In the genomic region with DNA sequence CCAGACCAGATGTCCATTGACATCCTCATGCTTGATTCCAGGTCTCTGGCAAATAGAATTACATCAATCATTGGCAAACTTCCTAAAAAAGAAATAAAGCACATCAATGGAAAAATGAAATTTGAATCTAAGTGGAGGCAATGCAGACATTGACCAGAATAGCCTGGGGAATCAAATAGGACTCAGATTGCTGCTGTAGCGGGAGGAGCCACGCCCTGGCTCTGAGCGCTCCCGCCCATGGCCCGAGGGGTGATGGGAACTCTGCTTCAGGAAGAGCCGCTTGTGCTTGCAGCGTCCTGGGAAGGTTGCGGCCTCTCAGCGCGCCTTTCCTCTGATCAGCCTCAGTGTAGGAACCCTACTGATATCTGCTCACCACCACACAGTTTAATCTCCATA, we compare ENCODE assay signal across 9 mouse cellular contexts. TPM values are rescaled to one million over a fixed set of nuclear protein-coding genes. Genes with fewer than 3 reads are reported as not detected.
DNase-seq lines count a peak whose midpoint lies in the region; ATAC-seq lines count a peak whose summit lies in the region.
"Had no signal": no experiment of that assay in that cellular context is flagged by ENCODE, and none has a peak within 500 bp of the region (broad histone marks: within the 10 kb centered on the region; RNA-seq: fewer than 3 reads in every experiment).

No protein-coding gene starts in this region.

- 0 out of 2 replicates have a peak overlapping the region, but pooled peaks have one; percentile 35 for H3K27ac ChIP-seq in heart, embryonic 12.5 days (ENCODE audit: poor library complexity, severe bottlenecking)
- no peak overlapping the region; the same call in 1 of the 2 replicates for H3K27ac ChIP-seq in kidney, embryonic 15.5 days

- peak overlapping the region; percentile 33; the same call in 1 of the 2 replicates for H3K9ac ChIP-seq in heart, embryonic 12.5 days
- no peak overlapping the region for H3K9ac ChIP-seq in kidney, embryonic 15.5 days

- H3K4me2 ChIP-seq in heart, embryonic 12.5 days = peak overlapping the region; percentile 60
- H3K4me2 ChIP-seq in kidney, embryonic 15.5 days = peak overlapping the region; percentile 47

- peak; percentile 63 for ATAC-seq in heart, embryonic 12.5 days (ENCODE audit: insufficient number of reproducible peaks, low FRiP score)
- peak; percentile 54; the same call in 1 of the 2 replicates for ATAC-seq in kidney, embryonic 15.5 days (replicated peaks; ENCODE audit: low FRiP score)
- no peak for ATAC-seq in cerebellum, adult (ENCODE audit: insufficient number of reproducible peaks, low FRiP score, low TSS enrichment)

- WGBS in heart, embryonic 12.5 days = 26% methylated on average over 10 of the region's 10 CpGs
- WGBS in kidney, embryonic 15.5 days = 29% methylated on average over 10 of the region's 10 CpGs

- peaks cover 10% of the 10 kb centered on the region for H3K4me1 ChIP-seq in heart, embryonic 12.5 days (replicated peaks)
- peaks cover 11% of the 10 kb centered on the region; the same call in 1 of the 2 replicates for H3K4me1 ChIP-seq in kidney, embryonic 15.5 days

- DNase-seq in embryo, embryonic 10 days (ENCODE audit: low spot score) = peak; percentile 67
- DNase-seq in embryo, embryonic 9.5 days (ENCODE audit: extremely low spot score) = no peak
- peak; percentile 51 for DNase-seq in lung, postnatal 14 days
- no peak for DNase-seq in layer of hippocampus, postnatal 25 days (ENCODE audit: extremely low spot score in 1 of 2, low spot score in 1 of 2)
- DNase-seq in ovary, adult 18-20 months (ENCODE audit: low spot score) = no peak

- H3K4me3 ChIP-seq in heart, embryonic 12.5 days = peak overlapping the region; percentile 22
- no peak overlapping the region; the same call in 1 of the 2 replicates for H3K4me3 ChIP-seq in kidney, embryonic 15.5 days (replicated peaks)

- no peaks in the 10 kb centered on the region for H3K36me3 ChIP-seq in heart, embryonic 12.5 days
- H3K36me3 ChIP-seq in kidney, embryonic 15.5 days = no peaks in the 10 kb centered on the region

- H3K9me3 ChIP-seq in heart, embryonic 12.5 days (replicated peaks) = no peaks in the 10 kb centered on the region
- 0 out of 2 replicates have a peak, but pooled peaks cover 3% of the 10 kb centered on the region for H3K9me3 ChIP-seq in kidney, embryonic 15.5 days (replicated peaks)

- H3K27me3 ChIP-seq in heart, embryonic 12.5 days (replicated peaks) = 0 out of 2 replicates have a peak, but pooled peaks cover 3% of the 10 kb centered on the region
- no peaks in the 10 kb centered on the region for H3K27me3 ChIP-seq in kidney, embryonic 15.5 days

RNA-seq across cellular contexts. Expression of a gene that starts 12.7 kb away (rescaled TPM):
- polyA plus RNA-seq in heart, embryonic 12.5 days (2016; fragmentation: Nextera tagmentation; extraction: Ambion mirVana) = not detected in 2 replicates
- not detected in 2 replicates for polyA plus RNA-seq in kidney, embryonic 15.5 days (2015; fragmentation: Nextera tagmentation; extraction: Ambion mirVana)
- total RNA-seq in layer of hippocampus, postnatal 25 days (2021) = under 1 TPM; 0.44 to 0.45 TPM
- polyA plus RNA-seq: C2C12 had no signal

Comparison
In these comparisons a context has a peak if more than half of its experiments do, and no peak if none do; other contexts are left out.
1. DNase-seq: peak in embryo, embryonic 10 days (single experiment) and lung, postnatal 14 days (single experiment); none in embryo, embryonic 9.5 days (single experiment), layer of hippocampus, postnatal 25 days (0 of 2) and ovary, adult 18-20 months (single experiment).